Mouse (Mus musculus) intestine, embryonic 14.5 days (tissue): ENCODE measurements at regions not wholly inside any gene's neighbourhood (a gene's known extent, or its start where the extent isn't known, plus 50 kb on each side); places are given as distances from the start of the nearest gene placed in this dataset.

ENCODE experiments used
- ATAC-seq: fragments of 200-750 bp; cut with Nextera tagmentation; replicated peaks from 2 replicates; pipeline ENCODE4 v1.8.0; 2017; ENCODE audit warnings: low read depth, moderate number of reproducible peaks, moderate TSS enrichment, moderate library complexity; ENCODE audit not compliant: low FRiP score, low TSS enrichment
- DNase-seq: peaks from one replicate; pipeline ENCODE4 v3.0.0-alpha.2; 2018; ENCODE audit warnings: low spot score
- H3K27ac ChIP-seq: fragments of 300-500 bp; sonication (generic); 2 replicates; pipeline ENCODE4 v1.5.1; 2014; ENCODE audit warnings: low read depth, mild to moderate bottlenecking, control low read depth
- H3K27me3 ChIP-seq: fragments of 300-500 bp; sonication (generic); replicated peaks from 2 replicates; pipeline ENCODE4 v1.6.1; 2014; ENCODE audit warnings: low read length, control low read depth; ENCODE audit not compliant: control insufficient read depth, insufficient read depth
- H3K36me3 ChIP-seq: fragments of 300-500 bp; sonication (generic); 2 replicates; pipeline ENCODE4 v1.6.1; 2014; ENCODE audit warnings: low read length, control low read depth; ENCODE audit not compliant: control insufficient read depth, insufficient read depth
- H3K4me1 ChIP-seq: fragments of 300-500 bp; sonication (generic); replicated peaks from 2 replicates; pipeline ENCODE4 v1.6.1; 2014; ENCODE audit warnings: low read length, control low read depth, mixed read lengths; ENCODE audit not compliant: control insufficient read depth, insufficient read depth
- H3K4me2 ChIP-seq: fragments of 300-500 bp; sonication (generic); 2 replicates; pipeline ENCODE4 v1.6.1; 2014; ENCODE audit warnings: low read length
- H3K4me3 ChIP-seq: fragments of 300-500 bp; sonication (generic); 2 replicates; pipeline ENCODE4 v1.5.1; 2014; ENCODE audit warnings: low read depth, low read length, control low read depth, mixed read lengths
- H3K9ac ChIP-seq: fragments of 300-500 bp; sonication (generic); 2 replicates; pipeline ENCODE4 v1.6.1; 2014; ENCODE audit warnings: mild to moderate bottlenecking, low read length
- H3K9me3 ChIP-seq: fragments of 300-500 bp; sonication (generic); 2 replicates; pipeline ENCODE4 v1.6.1; 2016; ENCODE audit warnings: low read length, control low read depth; ENCODE audit not compliant: control insufficient read depth
- WGBS: fragments of 180-500 bp; shearing (Covaris S2); extraction: QIAGEN DNeasy Blood & Tissue Kit; methylation state at CpG from one replicate; pipeline ENCODE4 v1.1.7; 2014; 5-methylcytosine and 5-hydroxymethylcytosine counted together

DNA sequence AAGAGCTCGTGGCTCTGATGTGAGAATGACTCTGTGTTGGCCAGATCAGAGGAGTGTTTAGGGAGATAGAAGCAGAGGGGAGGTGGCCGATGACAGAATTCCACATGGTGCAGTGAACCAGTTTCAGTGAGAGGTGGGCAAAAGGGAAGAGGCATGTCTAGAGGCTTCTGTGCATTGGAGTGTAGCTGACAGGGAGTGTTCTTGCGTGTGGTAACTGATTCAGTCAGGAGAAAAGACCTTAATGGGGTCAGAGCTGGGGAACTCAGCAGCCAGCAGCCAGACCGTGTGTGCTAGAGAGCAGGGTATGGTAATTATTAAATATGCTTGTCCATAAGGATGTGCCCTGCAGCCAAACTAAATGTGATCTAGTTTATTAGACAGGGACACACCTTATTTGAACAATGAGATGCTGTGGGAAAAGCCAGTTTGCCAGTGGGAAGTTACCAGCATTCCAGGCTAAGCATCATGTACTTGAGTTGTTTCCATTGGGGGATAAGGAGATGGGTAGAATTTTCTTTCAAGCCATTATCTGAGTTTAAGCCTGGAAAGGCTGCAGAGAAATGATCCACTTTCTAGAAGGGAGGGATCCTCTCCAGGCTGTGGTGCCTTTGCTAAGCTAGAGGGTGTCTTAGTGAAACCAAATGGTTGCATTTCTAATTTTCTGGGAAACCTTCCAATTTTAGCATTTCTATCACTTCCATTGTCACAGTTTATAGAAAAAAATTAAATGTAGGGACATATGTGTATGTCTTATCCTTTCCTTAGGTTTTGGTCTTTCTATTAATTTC is 129.5 kb downstream of the Rsl24d1 start:
- no peaks in the 10 kb centered on the region; the same call in 1 of the 2 replicates for H3K4me1 ChIP-seq
- H3K36me3 ChIP-seq = no peaks in the 10 kb centered on the region
- DNase-seq = peak; percentile 38
- H3K27me3 ChIP-seq = no peaks in the 10 kb centered on the region
- H3K9me3 ChIP-seq = no peaks in the 10 kb centered on the region
- no peak for ATAC-seq
- H3K27ac ChIP-seq = no peak overlapping the region
- H3K9ac ChIP-seq = no peak overlapping the region
- WGBS = 72% methylated on average over 4 of the region's 4 CpGs
- H3K4me3 ChIP-seq = no peak overlapping the region
- no peak overlapping the region for H3K4me2 ChIP-seq

- Histone ChIP-seq H3K4me2 (no peak overlapping the region), H3K36me3 (no peaks in the 10 kb centered on the region), H3K4me1 (no peaks in the 10 kb centered on the region; the same call in 1 of the 2 replicates), H3K4me3 (no peak overlapping the region), H3K27me3 (no peaks in the 10 kb centered on the region), H3K9ac (no peak overlapping the region), H3K9me3 (no peaks in the 10 kb centered on the region), H3K27ac (no peak overlapping the region)
- no peak for ATAC-seq
- DNase-seq = no peak
- WGBS = 80% methylated on average over 3 of the region's 3 CpGs
Observed at GRCm38 (mm10) chr9:73244177-73244576, 131.0 kb downstream of the Rsl24d1 start.

- Histone ChIP-seq H3K27me3 (no peaks in the 10 kb centered on the region), H3K27ac (no peak overlapping the region), H3K36me3 (no peaks in the 10 kb centered on the region), H3K4me1 (no peaks in the 10 kb centered on the region; the same call in 1 of the 2 replicates), H3K9ac (no peak overlapping the region), H3K4me2 (no peak overlapping the region), H3K4me3 (no peak overlapping the region), H3K9me3 (no peaks in the 10 kb centered on the region)
- ATAC-seq = no peak
- WGBS = 52% methylated on average over 7 of the region's 7 CpGs
- peak; percentile 56 for DNase-seq
Observed at GRCm38 (mm10) chr9:73245524-73245923, 132.3 kb downstream of the Rsl24d1 start.

GRCm38 (mm10) chr9:73258171-73258570 is 144.9 kb downstream of the Rsl24d1 start:
- Histone ChIP-seq H3K4me2 (no peak overlapping the region), H3K27ac (no peak overlapping the region), H3K36me3 (no peaks in the 10 kb centered on the region), H3K4me1 (no peaks in the 10 kb centered on the region), H3K9ac (no peak overlapping the region), H3K9me3 (no peaks in the 10 kb centered on the region), H3K27me3 (no peaks in the 10 kb centered on the region), H3K4me3 (no peak overlapping the region)
- 65% methylated on average over 9 of the region's 9 CpGs for WGBS
- no peak for ATAC-seq
- no peak for DNase-seq

DNA sequence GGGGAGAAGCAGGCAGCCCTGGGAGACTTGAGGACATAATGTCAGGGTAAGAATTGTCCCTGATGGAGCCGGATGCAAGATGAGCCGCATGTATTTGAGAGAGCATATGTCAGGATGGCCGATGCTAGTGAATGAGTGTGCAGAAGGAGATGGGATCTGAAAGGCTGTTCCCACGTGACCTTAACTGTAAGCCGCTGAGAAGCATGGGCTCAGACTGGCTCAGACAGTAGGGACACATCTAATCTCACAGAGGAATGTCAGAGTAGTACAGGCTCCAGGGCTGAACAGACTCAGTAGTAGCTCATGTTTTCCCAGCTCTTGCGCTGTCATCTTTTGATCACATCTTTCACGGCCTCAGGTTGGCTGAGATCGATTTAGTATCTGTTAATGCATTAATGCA is 145.4 kb downstream of the Rsl24d1 start:
- WGBS = 85% methylated on average over 8 of the region's 8 CpGs
- Histone ChIP-seq H3K27ac (no peak overlapping the region), H3K4me3 (no peak overlapping the region), H3K9ac (no peak overlapping the region), H3K36me3 (no peaks in the 10 kb centered on the region), H3K4me2 (no peak overlapping the region), H3K4me1 (no peaks in the 10 kb centered on the region), H3K27me3 (no peaks in the 10 kb centered on the region), H3K9me3 (no peaks in the 10 kb centered on the region)
- no peak for DNase-seq
- no peak for ATAC-seq

GRCm38 (mm10) chr9:73262711-73263110 is 149.5 kb downstream of the Rsl24d1 start:
- ATAC-seq (no peak), DNase-seq (no peak)
- no peak overlapping the region for H3K9ac ChIP-seq
- 54% methylated on average over 5 of the region's 5 CpGs for WGBS
- no peaks in the 10 kb centered on the region for H3K9me3 ChIP-seq
- no peak overlapping the region for H3K4me2 ChIP-seq
- H3K27ac ChIP-seq = no peak overlapping the region
- H3K4me1 ChIP-seq = no peaks in the 10 kb centered on the region
- H3K4me3 ChIP-seq = no peak overlapping the region
- no peaks in the 10 kb centered on the region for H3K36me3 ChIP-seq
- no peaks in the 10 kb centered on the region for H3K27me3 ChIP-seq

DNA sequence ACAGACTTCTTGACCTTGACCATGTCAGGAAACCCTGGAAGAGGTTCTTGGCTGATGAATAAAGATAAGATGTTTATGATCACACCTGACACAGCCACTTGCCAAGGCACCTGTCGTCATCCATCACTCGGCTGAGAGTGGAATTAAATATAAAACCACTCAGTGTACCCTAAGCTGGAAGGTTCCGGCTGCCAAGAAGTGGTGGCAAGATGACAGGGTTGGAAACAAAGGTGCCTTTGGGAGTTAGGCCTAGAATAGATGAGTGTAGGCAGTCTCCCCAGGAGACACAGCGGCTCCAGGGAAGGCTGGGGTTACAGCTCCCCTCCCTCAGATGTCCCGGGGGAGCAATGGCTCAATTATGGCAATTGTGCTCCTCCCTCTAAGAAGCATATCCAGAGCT is 157.0 kb downstream of the Rsl24d1 start:
- no peak overlapping the region for H3K27ac ChIP-seq
- no peaks in the 10 kb centered on the region for H3K4me1 ChIP-seq
- no peak overlapping the region for H3K4me3 ChIP-seq
- DNase-seq = no peak
- no peaks in the 10 kb centered on the region for H3K27me3 ChIP-seq
- WGBS = 83% methylated on average over 5 of the region's 5 CpGs
- H3K36me3 ChIP-seq = no peaks in the 10 kb centered on the region
- no peak for ATAC-seq
- H3K9ac ChIP-seq = no peak overlapping the region
- H3K4me2 ChIP-seq = no peak overlapping the region
- no peaks in the 10 kb centered on the region for H3K9me3 ChIP-seq

- Histone ChIP-seq H3K9me3 (no peaks in the 10 kb centered on the region), H3K4me3 (no peak overlapping the region), H3K9ac (no peak overlapping the region), H3K4me2 (no peak overlapping the region), H3K4me1 (no peaks in the 10 kb centered on the region), H3K27me3 (no peaks in the 10 kb centered on the region), H3K36me3 (no peaks in the 10 kb centered on the region), H3K27ac (no peak overlapping the region)
- WGBS = 67% methylated on average over 2 of the region's 2 CpGs
- DNase-seq = no peak
- no peak for ATAC-seq
Observed at GRCm38 (mm10) chr9:73272614-73273013, 159.4 kb downstream of the Rsl24d1 start.

- Histone ChIP-seq H3K27me3 (no peaks in the 10 kb centered on the region), H3K9ac (no peak overlapping the region), H3K27ac (no peak overlapping the region), H3K9me3 (no peaks in the 10 kb centered on the region), H3K4me2 (no peak overlapping the region), H3K36me3 (no peaks in the 10 kb centered on the region), H3K4me1 (no peaks in the 10 kb centered on the region), H3K4me3 (no peak overlapping the region)
- DNase-seq = no peak
- WGBS = 79% methylated on average over 4 of the region's 4 CpGs
- ATAC-seq = no peak
Observed at GRCm38 (mm10) chr9:73273681-73274080, 160.5 kb downstream of the Rsl24d1 start.
